Mouse (Mus musculus) midbrain, embryonic 15.5 days (tissue): ENCODE data around the gene Sash1. TPM values are rescaled to one million over a fixed set of nuclear protein-coding genes. Genes with fewer than 3 reads are reported as not detected.

Experiments used
- ATAC-seq: fragments of 200-750 bp; cut with Nextera tagmentation; replicated peaks from 2 replicates; pipeline ENCODE4 v1.8.0; 2017; ENCODE audit warnings: moderate TSS enrichment
- H3K27ac ChIP-seq: fragments of 300-500 bp; sonication (generic); 2 replicates; pipeline ENCODE4 v1.5.1; 2015; ENCODE audit warnings: mild to moderate bottlenecking, inconsistent platforms
- H3K27me3 ChIP-seq: fragments of 300-500 bp; sonication (generic); replicated peaks from 2 replicates; pipeline ENCODE4 v1.6.1; 2015; ENCODE audit warnings: inconsistent platforms
- H3K36me3 ChIP-seq: fragments of 300-500 bp; sonication (generic); replicated peaks from 2 replicates; pipeline ENCODE4 v1.6.1; 2015; ENCODE audit warnings: inconsistent platforms
- H3K4me1 ChIP-seq: fragments of 300-500 bp; sonication (generic); 2 replicates; pipeline ENCODE4 v1.6.1; 2015; ENCODE audit warnings: inconsistent platforms
- H3K4me2 ChIP-seq: fragments of 300-500 bp; sonication (generic); 2 replicates; pipeline ENCODE4 v1.6.1; 2015; ENCODE audit warnings: inconsistent platforms, mild to moderate bottlenecking, moderate library complexity
- H3K4me3 ChIP-seq: fragments of 300-500 bp; sonication (generic); 2 replicates; pipeline ENCODE4 v1.5.1; 2015; ENCODE audit warnings: mild to moderate bottlenecking, inconsistent platforms
- H3K9ac ChIP-seq: fragments of 300-500 bp; sonication (generic); 2 replicates; pipeline ENCODE4 v1.6.1; 2015; ENCODE audit warnings: mild to moderate bottlenecking, inconsistent platforms
- H3K9me3 ChIP-seq: fragments of 300-500 bp; sonication (generic); 2 replicates; pipeline ENCODE4 v1.6.1; 2016; ENCODE audit warnings: inconsistent platforms
- WGBS: fragments of 180-500 bp; shearing (Covaris S2); methylation state at CpG from one replicate; pipeline ENCODE4 v1.1.7; 2015; ENCODE audit warnings: mixed read lengths; 5-methylcytosine and 5-hydroxymethylcytosine counted together
- polyA plus RNA-seq: library from polyadenylated mRNA; unstranded; fragments of >200 nt; fragmentation: Nextera tagmentation; extraction: Ambion mirVana; gene quantifications from 2 replicates; pipeline ENCODE4 v1.2.1, GENCODE M21; 2015

The Sash1 gene
- polyA plus RNA-seq, 1 experiment from 2014 or later: 3.1 TPM

DNA sequence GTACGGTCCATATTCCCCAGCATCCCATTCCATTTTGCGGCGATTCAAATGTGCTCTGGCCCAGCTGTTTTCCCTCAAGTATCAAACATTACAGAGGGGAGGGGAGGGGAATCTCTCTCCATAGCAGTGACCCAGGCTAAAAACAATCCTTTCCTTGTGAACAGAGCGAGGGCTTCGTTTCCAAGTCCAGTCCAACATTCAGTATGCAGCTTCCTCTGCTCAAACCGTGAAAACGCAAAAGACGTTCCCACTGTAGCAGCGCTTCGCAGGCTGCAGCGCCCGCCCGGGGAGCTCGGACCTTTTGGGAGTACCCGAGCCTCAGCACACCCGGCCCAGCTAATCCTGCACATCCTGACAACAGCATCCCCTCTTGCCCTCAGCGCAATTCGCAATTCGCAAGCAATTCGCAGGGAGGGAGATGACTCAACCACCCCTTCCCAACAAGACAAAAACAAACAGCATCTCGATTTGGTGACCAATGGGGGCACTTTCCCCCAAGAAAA lies 128.4 kb downstream of the Sash1 start:
- H3K27me3 ChIP-seq: no peaks in the 10 kb centered on the region
- peak overlapping the region; percentile 70 for H3K27ac ChIP-seq
- H3K9me3 ChIP-seq: no peaks in the 10 kb centered on the region
- H3K4me1 ChIP-seq: peaks cover 42% of the 10 kb centered on the region
- H3K4me3 ChIP-seq: peak overlapping the region; percentile 28
- peak overlapping the region; percentile 31; the same call in 1 of the 2 replicates for H3K9ac ChIP-seq
- no peaks in the 10 kb centered on the region for H3K36me3 ChIP-seq
- H3K4me2 ChIP-seq: peak overlapping the region; percentile 50
- peak; percentile 51; the same call in 1 of the 2 replicates for ATAC-seq
- WGBS: 6% methylated on average over 21 of the region's 21 CpGs

DNA sequence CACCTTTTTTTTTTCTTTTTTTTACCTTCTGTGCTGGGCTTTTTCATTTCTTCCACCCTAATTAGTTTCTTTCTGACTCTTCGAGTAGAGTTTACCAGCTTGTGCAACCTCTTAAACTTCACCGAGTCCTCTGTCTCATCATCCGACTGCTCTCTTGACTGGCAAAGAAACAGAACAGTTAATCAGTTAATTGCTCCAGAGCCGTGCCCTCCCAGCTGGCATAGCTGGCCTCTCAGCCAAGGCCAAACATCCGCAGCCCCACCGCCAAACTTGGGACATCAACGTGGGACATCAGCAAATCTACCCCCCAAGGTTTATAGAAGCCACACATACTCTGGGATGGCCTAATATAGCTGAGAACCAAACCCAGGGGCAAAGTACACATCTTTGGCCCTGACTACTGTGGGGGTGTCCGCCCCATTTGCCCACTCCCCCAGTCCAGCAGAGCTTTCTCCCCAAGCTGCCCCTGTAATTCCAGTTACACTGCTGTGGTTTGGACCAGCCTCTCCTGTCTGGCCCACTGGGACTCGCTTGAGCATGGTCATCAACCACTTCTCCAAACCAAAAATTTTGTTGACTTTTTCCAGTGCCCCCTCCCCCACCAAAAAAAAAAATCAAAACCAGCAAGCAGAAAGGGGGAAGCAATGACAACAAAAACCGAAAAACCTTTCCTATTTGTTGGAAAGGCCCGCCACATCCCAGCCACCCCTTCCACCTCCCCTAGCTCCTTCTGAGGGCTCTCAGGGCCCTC lies 129.1 kb downstream of the Sash1 start:
- Histone ChIP-seq H3K27me3 (no peaks in the 10 kb centered on the region), H3K4me1 (peaks cover 35% of the 10 kb centered on the region), H3K4me3 (peak overlapping the region; percentile 28), H3K4me2 (peak overlapping the region; percentile 50), H3K9ac (0 out of 2 replicates have a peak overlapping the region, but pooled peaks have one; percentile 9), H3K36me3 (no peaks in the 10 kb centered on the region), H3K9me3 (no peaks in the 10 kb centered on the region), H3K27ac (peak overlapping the region; percentile 70)
- ATAC-seq: 0 out of 2 replicates have a peak, but pooled peaks have one; percentile 1
- WGBS: 59% methylated on average over 11 of the region's 11 CpGs

DNA sequence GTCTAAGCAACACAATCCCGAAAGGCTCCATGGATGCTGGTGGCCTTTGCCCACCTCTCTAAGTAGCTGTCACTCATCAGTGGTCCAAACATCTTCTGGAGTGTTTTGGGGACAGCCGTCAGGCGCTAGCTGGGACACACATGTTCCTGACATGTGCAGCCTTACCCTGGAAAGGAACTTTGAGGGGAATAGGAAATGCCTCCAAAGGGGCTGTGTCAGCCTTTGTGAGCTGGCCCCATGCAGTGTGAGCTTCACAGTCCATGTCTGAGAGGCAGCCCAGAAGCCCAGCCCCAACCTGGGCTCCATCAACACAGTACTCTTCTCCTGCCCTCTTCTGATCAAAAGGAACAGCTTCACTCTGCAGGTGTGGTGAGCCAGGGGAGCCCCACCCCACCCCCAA lies 132.5 kb downstream of the Sash1 start:
- Histone ChIP-seq H3K36me3 (no peaks in the 10 kb centered on the region; the same call in 1 of the 2 replicates), H3K4me3 (no peak overlapping the region), H3K27me3 (no peaks in the 10 kb centered on the region), H3K27ac (no peak overlapping the region), H3K9me3 (no peaks in the 10 kb centered on the region), H3K9ac (no peak overlapping the region), H3K4me2 (no peak overlapping the region), H3K4me1 (peaks cover 28% of the 10 kb centered on the region)
- no peak for ATAC-seq
- WGBS: 93% methylated on average over 3 of the region's 3 CpGs

DNA sequence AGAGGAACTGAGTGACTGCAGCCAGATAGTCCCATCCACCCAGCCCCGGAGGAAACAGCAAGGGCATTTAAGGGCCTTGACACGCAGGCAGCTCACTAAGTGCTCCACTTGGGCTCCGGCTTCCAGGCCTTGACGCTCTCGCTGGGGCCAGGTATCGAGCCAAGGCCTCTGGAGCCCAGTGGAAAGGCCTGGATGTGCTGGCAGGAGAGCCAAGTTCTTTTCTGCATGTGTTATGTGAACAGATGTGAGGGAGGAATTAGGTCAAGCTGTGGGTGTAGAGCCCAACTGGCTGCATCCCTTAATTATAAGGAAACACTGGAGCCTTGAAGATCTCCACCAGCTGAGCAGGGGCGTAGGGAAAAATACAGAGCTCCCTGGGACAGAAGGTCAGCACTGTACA lies 133.4 kb downstream of the Sash1 start:
- WGBS: 73% methylated on average over 7 of the region's 7 CpGs
- H3K9ac ChIP-seq: no peak overlapping the region
- no peak for ATAC-seq
- no peaks in the 10 kb centered on the region; the same call in 1 of the 2 replicates for H3K36me3 ChIP-seq
- no peak overlapping the region for H3K4me2 ChIP-seq
- no peaks in the 10 kb centered on the region for H3K9me3 ChIP-seq
- no peaks in the 10 kb centered on the region for H3K27me3 ChIP-seq
- H3K4me3 ChIP-seq: no peak overlapping the region
- no peak overlapping the region for H3K27ac ChIP-seq
- H3K4me1 ChIP-seq: peaks cover 19% of the 10 kb centered on the region

DNA sequence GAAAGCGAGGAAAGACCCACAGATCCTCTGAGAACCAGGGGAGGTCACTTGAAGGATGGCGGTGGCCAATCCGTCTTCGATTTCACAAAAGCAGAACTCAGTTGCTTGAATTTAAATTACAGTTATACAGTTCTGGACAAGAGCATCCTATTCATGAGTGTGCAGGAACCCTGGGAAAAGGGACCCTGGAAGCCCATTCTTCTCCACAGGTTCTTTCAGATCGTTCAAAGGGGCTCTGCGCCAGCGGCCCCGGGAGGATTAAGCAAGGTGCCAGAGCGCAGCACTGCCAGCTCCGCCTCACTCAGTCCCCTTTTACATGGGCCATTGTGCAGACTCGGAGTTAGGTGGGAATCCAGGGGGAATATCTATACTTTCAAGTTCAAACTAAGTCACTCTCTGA lies 136.3 kb downstream of the Sash1 start:
- Histone ChIP-seq H3K9ac (no peak overlapping the region), H3K27ac (peak overlapping the region; percentile 49; the same call in 1 of the 2 replicates), H3K9me3 (no peaks in the 10 kb centered on the region), H3K27me3 (no peaks in the 10 kb centered on the region), H3K4me2 (peak overlapping the region; percentile 6; the same call in 1 of the 2 replicates), H3K4me1 (peaks cover 5% of the 10 kb centered on the region; the same call in 1 of the 2 replicates), H3K36me3 (no peaks in the 10 kb centered on the region; the same call in 1 of the 2 replicates), H3K4me3 (no peak overlapping the region)
- ATAC-seq: peak; percentile 38; the same call in 1 of the 2 replicates
- 24% methylated on average over 11 of the region's 11 CpGs for WGBS

DNA sequence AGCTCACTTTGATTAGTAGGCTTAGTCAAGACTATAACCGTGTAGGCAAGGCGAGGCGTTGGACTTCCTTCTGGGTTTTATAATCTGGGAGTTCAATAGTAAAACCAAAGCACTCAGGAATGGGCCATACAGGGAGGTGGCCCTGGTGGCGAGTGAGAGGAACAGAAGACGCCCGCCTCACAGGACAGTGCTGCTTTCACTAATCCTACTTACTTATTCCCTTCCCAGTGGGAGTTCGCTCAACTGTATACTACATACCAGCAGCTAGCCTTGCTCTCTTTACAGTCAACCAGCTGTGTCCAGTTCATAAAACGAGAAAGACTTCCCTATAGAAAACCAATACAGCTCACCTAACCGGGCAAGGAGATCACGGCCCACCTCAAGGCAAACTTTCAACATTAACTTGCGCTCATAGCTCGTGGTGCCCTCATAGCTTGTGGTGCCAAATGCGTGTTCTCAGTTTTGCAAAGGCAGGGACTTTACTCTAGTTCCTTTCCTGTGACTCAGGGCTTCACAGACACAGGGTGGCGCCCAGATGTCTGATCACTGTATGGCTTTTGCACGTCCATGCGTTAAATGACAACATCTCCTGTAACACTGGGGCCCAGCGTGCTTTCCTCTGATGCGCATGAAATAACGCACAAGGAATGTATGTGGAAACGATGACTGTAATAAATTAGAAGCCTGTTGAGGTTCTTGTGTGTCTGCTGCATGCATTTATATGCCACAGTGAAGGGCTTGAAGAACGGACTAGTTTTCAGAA lies 138.2 kb downstream of the Sash1 start:
- no peak overlapping the region for H3K4me3 ChIP-seq
- no peaks in the 10 kb centered on the region for H3K27me3 ChIP-seq
- no peak overlapping the region for H3K9ac ChIP-seq
- WGBS: 57% methylated on average over 21 of the region's 21 CpGs
- no peaks in the 10 kb centered on the region; the same call in 1 of the 2 replicates for H3K36me3 ChIP-seq
- no peak overlapping the region for H3K4me2 ChIP-seq
- no peak overlapping the region for H3K27ac ChIP-seq
- H3K9me3 ChIP-seq: no peaks in the 10 kb centered on the region
- peaks cover 5% of the 10 kb centered on the region; the same call in 1 of the 2 replicates for H3K4me1 ChIP-seq
- ATAC-seq: no peak; the same call in 1 of the 2 replicates

DNA sequence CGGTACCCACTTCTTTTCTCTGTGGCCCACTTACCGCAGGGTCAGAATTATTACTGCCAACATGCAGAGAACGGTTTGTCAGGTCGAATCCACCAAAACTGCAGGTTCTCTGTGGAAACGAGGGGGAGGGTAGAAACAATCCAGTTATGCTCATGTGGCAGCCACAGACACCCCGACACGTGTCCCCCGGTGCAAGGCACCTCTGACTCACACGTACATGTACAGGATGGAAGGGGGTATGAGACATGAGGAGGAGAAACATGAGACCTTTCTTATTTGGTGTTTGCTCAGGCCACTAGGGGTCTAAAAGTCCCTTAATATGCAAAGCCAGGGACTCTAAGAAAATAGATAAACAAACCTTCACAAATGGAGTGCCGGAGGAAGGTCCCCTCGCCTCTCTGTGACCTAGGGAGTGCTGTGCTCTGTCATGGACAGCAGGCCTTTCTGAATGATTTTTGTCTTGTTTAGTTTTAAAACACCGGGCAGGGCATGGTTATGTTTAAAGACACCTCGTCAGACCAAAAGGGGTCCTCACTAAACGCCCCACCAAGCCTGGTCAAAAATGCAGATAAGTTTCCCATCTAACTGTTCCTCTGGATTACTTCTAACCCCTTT lies 139.7 kb downstream of the Sash1 start:
- WGBS: 81% methylated on average over 14 of the region's 14 CpGs
- H3K4me1 ChIP-seq: peaks cover 5% of the 10 kb centered on the region; the same call in 1 of the 2 replicates
- H3K27me3 ChIP-seq: no peaks in the 10 kb centered on the region
- no peak for ATAC-seq
- H3K4me3 ChIP-seq: no peak overlapping the region
- no peaks in the 10 kb centered on the region; the same call in 1 of the 2 replicates for H3K36me3 ChIP-seq
- no peak overlapping the region for H3K4me2 ChIP-seq
- no peaks in the 10 kb centered on the region for H3K9me3 ChIP-seq
- no peak overlapping the region for H3K27ac ChIP-seq
- no peak overlapping the region for H3K9ac ChIP-seq

DNA sequence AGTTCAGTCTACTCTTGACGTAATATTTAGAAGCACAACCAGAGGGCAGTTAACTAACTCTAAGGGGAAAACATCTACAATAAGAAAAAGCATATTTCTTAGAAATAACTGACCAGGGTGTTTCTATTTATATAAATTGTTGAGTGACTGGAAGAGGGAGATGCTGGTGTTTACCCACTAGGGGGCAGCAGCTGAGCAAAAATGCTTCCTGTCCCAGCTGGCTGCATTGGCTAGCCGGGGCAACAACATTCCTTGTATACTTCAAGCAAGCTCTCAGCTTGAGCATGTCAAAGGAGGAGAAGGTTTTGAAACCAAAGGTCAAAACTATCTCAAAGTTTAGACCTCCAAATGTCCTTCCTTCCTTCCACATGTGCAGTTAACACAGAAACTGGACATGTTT lies 143.0 kb downstream of the Sash1 start:
- WGBS: 40% methylated on average over 2 of the region's 2 CpGs
- no peak overlapping the region for H3K27ac ChIP-seq
- no peaks in the 10 kb centered on the region for H3K4me1 ChIP-seq
- H3K4me3 ChIP-seq: no peak overlapping the region
- peak; percentile 55 for ATAC-seq
- H3K4me2 ChIP-seq: no peak overlapping the region
- 0 out of 2 replicates have a peak, but pooled peaks cover 4% of the 10 kb centered on the region for H3K36me3 ChIP-seq
- no peak overlapping the region for H3K9ac ChIP-seq
- no peaks in the 10 kb centered on the region for H3K9me3 ChIP-seq
- H3K27me3 ChIP-seq: no peaks in the 10 kb centered on the region

DNA sequence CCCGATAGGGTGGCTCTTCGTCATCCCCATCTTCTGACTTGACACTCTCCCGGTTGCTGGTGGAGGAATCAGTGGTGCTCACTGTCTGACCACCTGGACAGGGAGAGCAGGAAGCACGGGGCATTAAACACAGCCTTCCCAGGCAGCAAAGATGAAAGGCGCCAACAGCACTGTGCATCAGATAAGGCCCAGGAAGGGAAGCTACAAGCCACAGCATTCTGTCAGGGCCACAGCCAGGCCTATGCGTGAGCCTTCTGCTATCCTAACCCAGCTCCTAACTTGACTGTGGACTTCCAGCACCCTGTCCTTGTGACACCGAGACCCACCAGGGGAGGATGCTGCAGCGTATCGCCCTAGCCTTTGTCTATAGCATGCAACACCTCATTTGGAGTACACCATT lies 144.4 kb downstream of the Sash1 start:
- Histone ChIP-seq H3K4me3 (no peak overlapping the region), H3K9me3 (no peaks in the 10 kb centered on the region), H3K27ac (no peak overlapping the region), H3K9ac (no peak overlapping the region), H3K4me1 (no peaks in the 10 kb centered on the region), H3K36me3 (0 out of 2 replicates have a peak, but pooled peaks cover 4% of the 10 kb centered on the region), H3K4me2 (no peak overlapping the region), H3K27me3 (no peaks in the 10 kb centered on the region)
- no peak for ATAC-seq
- 94% methylated on average over 9 of the region's 9 CpGs for WGBS

DNA sequence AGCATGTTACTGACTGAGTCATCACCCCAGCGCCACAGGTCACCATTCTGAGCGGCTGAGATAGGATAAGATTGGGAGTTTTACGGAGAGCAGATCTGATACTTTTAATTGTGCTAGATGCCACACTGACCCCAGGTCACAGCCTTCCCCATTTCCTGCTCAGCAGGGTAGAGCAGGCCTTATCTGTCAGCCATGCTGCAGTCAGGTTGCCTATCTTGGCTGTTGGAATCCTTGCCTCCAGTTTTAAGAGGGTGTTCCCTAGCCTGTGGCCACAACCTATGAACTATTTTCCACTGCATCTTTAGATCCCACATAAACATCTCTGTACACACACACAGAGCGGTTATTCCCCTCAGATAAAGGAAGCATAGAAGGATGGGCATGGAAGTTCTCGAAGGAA lies 145.1 kb downstream of the Sash1 start:
- Histone ChIP-seq H3K4me2 (no peak overlapping the region), H3K9me3 (no peaks in the 10 kb centered on the region), H3K27me3 (no peaks in the 10 kb centered on the region), H3K36me3 (0 out of 2 replicates have a peak, but pooled peaks cover 4% of the 10 kb centered on the region), H3K27ac (no peak overlapping the region), H3K4me1 (no peaks in the 10 kb centered on the region), H3K4me3 (no peak overlapping the region), H3K9ac (no peak overlapping the region)
- no peak for ATAC-seq
- 91% methylated on average over 5 of the region's 5 CpGs for WGBS

DNA sequence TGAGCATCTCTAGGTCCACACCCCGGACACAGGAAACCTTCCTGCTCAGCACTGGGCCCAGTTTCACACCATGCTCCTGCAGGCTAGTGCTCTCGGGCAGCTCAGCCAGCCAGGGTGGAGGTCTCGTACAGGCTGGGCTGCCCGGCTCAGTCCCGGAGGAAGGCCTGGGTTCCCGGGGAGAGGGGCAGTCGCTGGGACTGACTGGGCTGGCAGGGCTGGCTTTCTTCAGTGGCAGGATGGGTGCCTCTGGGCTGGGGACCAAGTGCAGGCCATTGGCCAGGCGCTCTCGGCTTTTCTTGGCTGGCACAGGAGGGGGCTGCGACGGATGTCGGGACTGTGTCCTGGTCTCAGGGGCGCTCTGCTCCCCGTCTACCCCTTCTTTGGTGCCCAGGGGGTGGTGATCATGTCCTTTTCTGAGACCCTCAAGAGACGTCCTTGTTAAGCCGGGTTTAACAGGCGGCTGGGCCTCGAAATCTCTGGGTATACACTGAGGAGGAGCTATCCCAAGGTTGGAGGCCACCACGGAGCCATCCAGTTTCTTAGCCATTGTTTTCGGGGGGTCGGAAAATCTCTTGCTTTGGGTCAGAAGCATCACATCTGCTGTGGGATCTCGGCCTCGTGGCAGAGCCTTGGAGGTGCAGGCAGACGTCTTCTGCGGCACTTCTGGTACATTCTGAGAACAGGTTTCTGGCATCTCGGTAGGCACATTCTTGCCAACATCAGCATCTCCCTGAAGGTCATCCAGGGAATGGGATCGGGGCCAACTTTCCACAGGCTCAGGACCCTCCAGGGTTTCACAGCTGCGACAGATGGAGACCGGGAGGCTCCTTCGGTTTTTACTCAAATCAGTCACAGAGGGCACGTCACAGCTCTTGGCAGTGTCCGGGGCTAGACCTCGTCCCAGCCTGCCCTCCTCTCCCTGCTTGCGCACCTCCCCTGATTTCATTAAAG lies 156.2 kb downstream of the Sash1 start:
- no peak overlapping the region for H3K9ac ChIP-seq
- no peak overlapping the region for H3K4me2 ChIP-seq
- peaks cover 10% of the 10 kb centered on the region for H3K36me3 ChIP-seq
- 0 out of 2 replicates have a peak, but pooled peaks have one; percentile 37 for ATAC-seq
- 93% methylated on average over 34 of the region's 34 CpGs for WGBS
- no peaks in the 10 kb centered on the region for H3K27me3 ChIP-seq
- H3K4me3 ChIP-seq: no peak overlapping the region
- H3K9me3 ChIP-seq: no peaks in the 10 kb centered on the region
- H3K27ac ChIP-seq: no peak overlapping the region
- no peaks in the 10 kb centered on the region for H3K4me1 ChIP-seq
